Mouse (Mus musculus) thymus, adult 18-20 months (tissue): ENCODE results near the gene Aldoc.

Source experiments
- DNase-seq, 2 experiments: peaks; one replicate each; pipeline ENCODE4 v3.0.0; 2022; ENCODE audit warnings: mixed read lengths in 2 of 2

The Aldoc gene

GRCm38 (mm10) chr11:78363309-78364007, 40.7 kb downstream of the Aldoc start:
- no peak for DNase-seq

- DNase-seq, result no peak
Observed at GRCm38 (mm10) chr11:78364103-78364502, 41.3 kb downstream of the Aldoc start.

GRCm38 (mm10) chr11:78367456-78368225, 44.9 kb downstream of the Aldoc start:
- DNase-seq, result no peak

GRCm38 (mm10) chr11:78370389-78370788, 47.6 kb downstream of the Aldoc start:
- DNase-seq, result no peak

- no peak for DNase-seq
Observed at GRCm38 (mm10) chr11:78371711-78372110, 48.9 kb downstream of the Aldoc start.

GRCm38 (mm10) chr11:78372166-78372565, 49.4 kb downstream of the Aldoc start:
- no peak for DNase-seq

GRCm38 (mm10) chr11:78372610-78373009, 49.8 kb downstream of the Aldoc start:
- no peak for DNase-seq

GRCm38 (mm10) chr11:78374147-78374546, 51.4 kb downstream of the Aldoc start:
- DNase-seq, result no peak
